Mouse (Mus musculus) heart, postnatal 14 days (tissue): ENCODE measurements around the gene Trim9. TPM values are rescaled to one million over a fixed set of nuclear protein-coding genes. Genes with fewer than 3 reads are reported as not detected.

Experiments used
- DNase-seq, 2 experiments: peaks; one replicate each; pipeline ENCODE4 v3.0.0; 2021 to 2022
- intact Hi-C: fragments of 180-260 bp; cut with DNase I; formaldehyde crosslinking; loops from one replicate; pipeline ENCODE4 v1.15.1; 2025
- total RNA-seq, 2 experiments: library from RNA; stranded (reverse); gene quantifications; 2 replicates each; pipeline ENCODE4 v1.2.3; 2021

Gene Trim9
- total RNA-seq, 2 experiments from 2014 or later = 0.38 to 0.39 TPM

DNA sequence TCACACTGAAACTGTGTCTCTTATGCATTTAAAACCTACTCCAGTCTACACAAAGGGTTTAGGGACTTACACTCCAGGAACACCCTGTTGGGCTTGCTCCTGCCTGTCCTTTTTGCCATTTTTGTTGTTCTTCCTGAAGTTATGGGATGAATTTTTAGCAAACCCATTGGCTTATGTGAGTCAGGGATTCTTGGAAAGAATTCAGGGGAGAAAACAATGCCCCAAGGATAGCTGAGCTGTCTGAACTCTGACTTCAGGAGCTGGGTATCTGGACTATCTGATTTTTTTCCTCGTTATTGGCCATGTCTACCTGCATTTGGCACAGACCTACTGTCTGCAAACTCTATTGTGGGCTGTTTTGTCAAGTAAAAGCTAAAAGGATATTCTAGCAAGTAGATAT lies 20.5 kb downstream of the Trim9 start:
- no peak for DNase-seq
- intact Hi-C loops = no loop called here

DNA sequence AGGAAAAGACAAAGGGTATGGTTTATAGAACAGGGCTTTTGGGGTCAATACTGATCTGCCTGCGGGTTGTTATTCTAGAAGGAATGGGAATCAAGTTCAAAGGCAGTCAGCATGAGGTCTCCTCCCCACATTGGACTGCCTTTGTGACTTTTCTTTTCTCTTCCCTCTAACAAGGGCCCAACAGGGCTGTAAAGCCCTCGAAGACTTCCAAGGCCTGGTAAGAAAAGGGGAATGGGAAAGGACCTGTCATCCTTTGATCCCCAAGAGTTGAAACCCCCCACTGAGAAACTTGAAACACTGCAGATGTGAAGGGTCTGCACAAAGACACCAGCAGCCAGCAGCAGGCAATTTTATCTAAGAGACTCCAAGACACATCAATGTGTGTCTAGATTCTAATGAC lies 21.0 kb downstream of the Trim9 start:
- no peak for DNase-seq
- intact Hi-C loops = no loop called here

DNA sequence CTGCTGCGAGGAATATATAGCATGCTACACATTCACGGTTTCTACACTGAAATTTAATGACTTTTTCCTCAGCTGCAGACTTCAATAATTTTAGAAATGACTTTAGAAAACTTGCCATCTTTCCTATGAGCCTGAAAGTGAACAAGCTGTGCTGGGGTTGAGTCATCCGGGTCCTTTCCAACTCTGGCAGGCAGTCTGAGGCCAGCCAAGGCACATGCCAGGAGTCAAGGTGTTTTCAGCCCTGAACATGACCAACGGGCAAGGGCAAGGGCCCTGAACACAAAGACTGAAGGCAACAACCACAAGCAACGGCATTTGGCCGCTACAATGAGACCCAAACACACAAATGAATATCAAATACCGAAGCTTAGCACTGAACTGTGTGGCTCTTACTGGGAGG lies 21.6 kb downstream of the Trim9 start:
- intact Hi-C loops = no loop called here

DNA sequence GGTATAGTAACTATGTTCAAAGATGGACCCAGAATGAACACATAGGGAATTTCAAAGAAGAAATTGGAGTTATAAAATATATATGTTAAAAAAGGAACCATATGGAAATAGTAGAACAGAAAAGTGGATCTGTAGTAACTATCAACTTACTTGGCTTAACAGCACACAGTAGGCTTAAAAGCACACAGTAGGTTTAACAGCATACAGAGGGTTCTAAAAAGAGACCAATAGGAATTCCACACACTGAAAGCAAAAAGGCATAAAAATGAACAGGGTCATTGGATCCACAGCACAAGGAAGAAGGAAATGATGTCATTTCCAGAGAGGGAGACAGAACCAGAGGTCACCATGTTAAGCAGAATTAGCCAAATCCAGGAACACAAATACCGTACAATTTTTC lies 24.6 kb downstream of the Trim9 start:
- intact Hi-C loops = no loop called here
- no peak for DNase-seq

More for the DNA sequence above, 21.6 kb downstream of the Trim9 start:
- DNase-seq = no peak

DNA sequence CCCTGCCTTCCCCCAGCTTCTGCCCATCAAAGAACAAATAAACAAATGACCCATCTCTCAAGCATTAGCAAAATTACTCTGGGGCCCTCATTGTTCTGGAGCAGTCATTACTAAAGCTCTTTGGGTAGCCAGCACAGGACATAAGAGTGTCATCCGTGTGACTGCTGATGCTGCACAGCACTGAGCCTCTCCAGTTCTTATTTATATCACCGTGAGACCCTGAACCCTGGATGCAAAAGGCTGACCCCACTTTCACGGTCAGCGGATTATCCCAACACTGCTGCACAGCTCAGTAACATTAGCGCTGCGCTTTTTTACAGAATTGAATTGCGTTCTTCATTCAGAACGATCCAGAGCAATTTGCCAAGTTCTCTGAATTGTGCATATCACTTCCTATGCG lies 31.3 kb downstream of the Trim9 start:
- no peak for DNase-seq
- intact Hi-C loops = no loop called here

DNA sequence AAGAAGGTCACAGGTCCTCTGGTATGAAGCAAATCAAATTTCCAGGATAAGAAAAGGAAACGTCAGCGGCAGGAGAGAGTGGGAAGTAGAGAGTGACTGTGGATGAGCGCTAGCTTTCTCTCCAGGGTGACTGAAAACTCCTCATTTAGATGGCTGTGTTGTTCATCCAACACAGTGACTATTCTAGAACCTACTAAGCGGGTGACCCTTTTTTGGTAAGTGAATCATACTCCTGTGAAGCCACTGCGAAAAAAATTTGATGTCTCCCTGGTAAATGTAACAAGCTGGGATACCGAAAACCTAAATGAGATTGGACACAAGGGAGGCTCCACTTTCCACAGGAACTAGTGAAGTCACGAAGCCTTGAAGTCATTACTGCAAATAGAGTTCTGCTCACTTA lies 39.5 kb downstream of the Trim9 start:
- intact Hi-C loops = no loop called here
- no peak for DNase-seq

DNA sequence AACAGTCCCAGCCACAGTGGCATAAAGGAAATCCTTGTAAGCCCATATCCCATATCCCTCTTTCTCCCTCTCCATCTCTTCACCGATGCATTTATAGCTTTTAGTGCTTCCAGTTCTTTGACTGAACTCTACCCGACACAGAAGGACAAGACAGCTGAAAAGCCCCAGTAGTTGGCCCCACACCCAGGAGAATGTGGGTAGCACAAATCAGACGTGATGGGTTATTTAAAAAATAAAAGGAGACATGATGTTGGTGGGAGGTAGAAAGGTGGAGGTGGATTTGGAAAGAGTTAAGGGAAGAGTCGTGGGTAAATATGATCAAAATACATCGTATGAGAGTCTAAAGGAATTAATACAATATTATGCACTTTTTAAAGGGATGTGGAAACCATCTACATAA lies 40.4 kb downstream of the Trim9 start:
- no peak for DNase-seq
- intact Hi-C loops = no loop called here

DNA sequence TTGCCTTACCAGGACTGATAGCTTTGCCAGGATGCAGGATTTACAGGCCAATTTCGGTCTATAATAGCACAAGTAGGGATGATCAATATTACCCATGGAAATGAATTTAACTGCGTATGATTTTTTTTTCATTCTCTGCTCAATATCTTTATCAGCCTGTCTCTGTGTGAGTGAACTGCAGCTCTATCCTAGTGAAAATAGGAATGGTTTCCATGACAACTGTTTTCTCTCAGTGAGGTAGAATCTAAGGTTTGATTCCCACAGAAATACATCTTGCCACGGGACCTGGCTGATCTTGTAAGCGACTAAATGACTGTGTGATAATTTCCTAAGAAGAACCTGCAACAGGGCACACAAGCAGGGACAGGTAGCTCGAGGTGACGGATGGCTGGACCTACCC lies 43.4 kb downstream of the Trim9 start:
- intact Hi-C loops = no loop called here
- no peak for DNase-seq

DNA sequence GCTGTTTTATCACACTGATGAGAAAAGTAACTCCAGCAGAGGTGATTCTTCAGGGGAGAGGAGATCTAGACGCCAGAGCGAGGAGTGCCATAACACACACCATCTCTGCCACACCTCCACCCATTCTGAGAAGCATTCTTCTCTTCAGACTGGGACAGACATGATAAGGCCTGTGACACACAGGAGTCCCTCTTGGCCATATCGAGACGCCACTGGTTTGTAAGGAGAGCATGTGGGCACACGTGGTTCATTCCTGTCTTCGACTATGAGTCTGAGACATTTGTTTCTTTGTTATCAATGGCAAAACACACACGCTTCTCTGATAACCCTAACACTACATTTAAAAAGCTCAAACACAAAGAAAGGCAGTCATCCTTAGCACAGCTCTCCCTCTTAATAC lies 43.9 kb downstream of the Trim9 start:
- intact Hi-C loops = no loop called here
- no peak for DNase-seq

DNA sequence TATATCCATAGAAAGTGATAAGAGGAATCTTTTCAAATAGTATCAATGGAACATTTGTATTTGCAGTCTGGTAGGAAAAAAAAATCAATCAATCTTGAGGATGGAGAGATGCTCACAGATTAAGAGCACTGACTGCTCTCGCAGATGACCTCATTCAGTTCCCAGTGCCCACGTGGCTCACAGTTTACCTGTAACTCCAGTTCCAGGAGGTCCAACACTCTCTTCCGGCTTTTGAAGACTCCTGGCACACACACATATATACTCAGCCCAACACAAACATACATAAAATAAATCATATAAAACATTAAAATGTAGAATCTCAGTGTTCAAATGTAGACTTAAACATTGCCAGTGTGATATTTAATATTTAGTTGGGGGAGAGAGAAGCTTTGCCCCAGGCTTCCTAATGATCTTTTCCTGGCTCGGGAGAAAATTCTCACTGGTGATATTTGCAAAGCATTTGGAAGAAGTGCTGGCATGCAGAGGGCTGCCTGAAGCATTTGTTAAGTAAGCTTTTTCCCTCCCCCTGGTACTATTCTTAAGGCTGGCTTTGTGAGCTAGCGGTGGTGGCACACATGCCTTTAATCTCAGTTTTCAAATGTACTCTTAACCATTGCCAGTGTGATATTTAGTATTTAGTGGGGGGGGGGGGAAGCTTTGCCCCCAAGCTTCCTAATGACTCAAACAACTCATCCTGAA lies 45.2 kb downstream of the Trim9 start:
- intact Hi-C loops = no loop called here
- DNase-seq = no peak

DNA sequence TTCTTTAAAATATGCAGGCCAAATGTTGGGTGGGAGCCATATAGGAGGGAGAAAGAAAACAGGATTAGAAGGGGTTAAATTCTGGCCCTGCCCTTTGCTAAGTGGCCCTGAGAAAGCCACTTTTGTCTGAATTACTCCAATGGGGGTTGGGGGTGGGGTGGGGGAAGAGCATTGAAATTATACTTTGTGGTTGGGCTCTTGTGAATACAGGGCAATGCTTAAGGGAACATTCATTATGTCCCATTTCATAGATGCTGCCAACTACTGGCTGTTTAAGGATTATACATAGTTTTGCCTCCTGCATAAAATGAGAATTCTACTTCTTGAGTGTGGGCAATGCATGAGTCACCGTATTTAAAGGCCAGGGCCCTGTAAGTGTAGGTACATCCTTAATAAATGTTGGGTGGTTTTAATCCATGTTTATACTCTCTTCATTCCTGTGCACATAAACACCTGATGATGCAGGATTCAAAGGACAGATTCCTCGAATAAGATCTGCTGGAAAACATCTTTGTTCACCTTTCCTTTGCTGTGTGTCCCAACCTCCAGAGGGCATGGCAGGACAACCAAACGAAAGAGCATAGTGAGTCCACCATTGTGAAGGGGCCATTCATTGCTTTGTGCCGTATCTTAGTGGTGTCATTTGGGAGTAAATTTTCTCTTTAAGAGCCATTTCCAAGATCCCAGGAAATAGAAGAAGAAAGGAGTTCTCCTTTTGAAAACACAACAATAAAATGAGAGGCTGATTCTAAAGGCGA lies 53.3 kb downstream of the Trim9 start:
- intact Hi-C loops = no loop called here

DNA sequence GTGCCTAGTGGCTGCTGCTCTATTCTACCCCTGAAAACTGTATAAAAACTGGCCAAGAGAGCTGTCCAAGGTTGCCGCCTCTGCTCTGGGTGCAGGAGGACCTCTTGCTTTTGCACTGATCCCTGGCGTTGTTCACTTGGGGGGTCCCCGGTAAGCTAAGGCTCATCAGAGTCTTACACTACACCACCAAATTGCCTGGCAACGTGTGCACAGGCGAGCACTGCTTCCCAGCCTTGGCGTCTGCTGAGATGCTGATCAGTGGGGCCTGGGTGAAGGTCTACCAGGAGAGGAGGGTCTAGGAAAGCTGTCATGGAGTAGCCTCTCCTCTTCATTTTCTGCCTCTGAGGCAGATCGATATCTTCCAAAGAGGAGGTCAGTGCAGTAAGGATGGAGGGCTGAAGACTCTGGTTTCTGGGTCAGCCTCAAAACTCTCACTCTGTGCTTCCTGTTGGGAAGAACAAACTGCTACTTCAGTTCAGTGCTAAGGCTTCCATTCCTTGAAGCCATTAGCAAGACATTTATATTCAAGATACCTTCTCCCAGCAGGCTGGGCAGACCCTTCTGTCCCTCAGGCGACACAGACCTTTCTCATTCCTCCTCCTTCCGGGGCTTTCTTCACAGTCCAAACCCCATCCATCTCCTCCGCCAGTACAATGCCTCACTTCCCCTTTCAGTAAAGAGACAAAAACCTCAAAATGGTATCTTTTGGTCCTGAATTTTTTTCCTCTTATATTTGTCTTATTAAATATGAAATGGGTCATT lies 54.1 kb downstream of the Trim9 start:
- DNase-seq = no peak
- intact Hi-C loops = no loop called here

More for the DNA sequence above, 53.3 kb downstream of the Trim9 start:
- DNase-seq = no peak

DNA sequence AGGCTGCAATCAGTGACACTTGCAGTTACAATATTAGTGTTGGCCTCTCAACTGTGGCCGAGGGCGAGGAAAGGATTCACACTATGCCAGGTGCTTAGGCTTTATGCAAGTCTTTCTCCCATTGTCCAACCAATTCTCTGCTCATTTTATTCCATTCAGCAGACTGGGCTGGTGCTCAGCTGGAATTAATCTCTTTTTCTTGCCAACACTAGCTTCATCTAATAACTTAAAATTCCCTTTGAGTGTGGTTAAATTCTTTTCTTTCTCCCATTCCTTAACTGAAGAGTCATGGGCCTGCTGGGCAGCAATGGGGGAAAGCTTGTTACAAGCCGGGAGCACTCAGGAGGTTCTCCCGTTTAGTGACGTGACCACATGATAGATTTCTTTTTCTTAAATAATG lies 61.9 kb downstream of the Trim9 start:
- no peak for DNase-seq
- intact Hi-C loops = no loop called here

DNA sequence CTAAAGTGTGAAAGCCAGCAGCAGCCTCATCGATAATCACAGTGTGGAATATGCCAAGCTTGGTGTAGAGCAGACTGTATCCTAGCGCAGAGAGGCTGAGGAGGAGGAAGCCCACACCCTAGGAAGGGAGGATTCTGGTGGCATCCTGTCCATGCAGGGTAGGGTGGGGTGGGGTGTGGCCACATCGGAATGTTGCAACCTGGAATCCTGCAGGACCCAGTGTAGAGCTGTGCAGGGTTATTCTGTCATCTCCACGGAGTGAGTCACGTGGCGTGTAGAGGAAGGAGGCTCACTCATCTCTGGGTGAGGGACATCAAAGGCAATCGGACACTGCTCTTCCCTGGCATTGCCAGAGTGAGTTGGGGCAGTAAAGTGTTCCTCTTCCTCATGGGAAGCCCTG lies 62.4 kb downstream of the Trim9 start:
- no peak for DNase-seq
- intact Hi-C loops = no loop called here

DNA sequence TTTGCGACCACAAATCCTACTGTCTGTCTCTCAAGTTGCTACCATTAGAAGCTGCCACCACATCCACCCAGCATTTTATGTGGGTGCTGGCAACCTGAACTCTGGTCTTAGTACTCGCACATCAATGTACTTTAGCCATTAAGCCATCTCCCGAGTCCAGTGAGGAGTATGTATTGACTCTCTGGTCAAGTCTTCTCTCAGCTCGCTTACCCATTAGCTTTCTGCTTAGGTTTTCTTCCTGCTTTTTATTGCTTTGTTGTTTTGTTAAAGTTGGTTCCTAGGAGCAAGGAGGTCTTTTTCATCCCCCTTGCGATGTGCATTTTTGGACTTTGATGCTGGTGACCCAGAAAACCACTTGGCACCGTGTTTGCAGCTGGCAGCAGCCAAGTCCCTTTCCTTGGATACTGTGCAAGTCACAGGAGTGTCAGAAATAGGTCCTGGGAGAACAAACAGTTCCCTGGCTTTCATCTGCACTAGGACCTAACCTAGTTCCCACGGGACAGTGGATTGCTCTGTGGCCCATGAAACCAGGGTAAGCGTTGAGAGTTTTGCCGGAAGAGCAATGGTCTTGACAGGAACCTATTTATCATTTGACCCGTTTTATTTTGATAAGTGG lies 64.2 kb downstream of the Trim9 start:
- peak; percentile 56 to 70 for DNase-seq

DNA sequence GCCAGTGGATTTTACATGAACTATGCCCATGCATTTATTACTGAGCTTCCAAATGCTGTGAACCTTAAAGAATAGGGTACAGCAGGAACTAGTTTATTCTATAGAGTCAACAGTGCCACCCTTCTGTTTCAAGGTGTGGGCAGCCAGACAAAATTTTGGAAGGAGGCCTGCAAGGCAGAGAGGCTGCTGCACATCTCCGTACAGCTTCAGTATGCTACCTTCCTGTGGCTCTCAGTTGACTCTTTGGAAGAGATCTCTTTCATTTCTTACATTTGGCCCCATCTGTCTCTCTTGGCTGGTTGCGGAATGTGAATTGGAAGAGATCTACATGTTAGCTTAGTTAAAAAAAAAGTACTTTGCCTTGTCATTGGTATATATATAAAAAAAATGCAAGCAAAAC lies 66.5 kb downstream of the Trim9 start:
- intact Hi-C loops = no loop called here
- DNase-seq = no peak

More for the DNA sequence above, 64.2 kb downstream of the Trim9 start:
- intact Hi-C loops = no loop called here

DNA sequence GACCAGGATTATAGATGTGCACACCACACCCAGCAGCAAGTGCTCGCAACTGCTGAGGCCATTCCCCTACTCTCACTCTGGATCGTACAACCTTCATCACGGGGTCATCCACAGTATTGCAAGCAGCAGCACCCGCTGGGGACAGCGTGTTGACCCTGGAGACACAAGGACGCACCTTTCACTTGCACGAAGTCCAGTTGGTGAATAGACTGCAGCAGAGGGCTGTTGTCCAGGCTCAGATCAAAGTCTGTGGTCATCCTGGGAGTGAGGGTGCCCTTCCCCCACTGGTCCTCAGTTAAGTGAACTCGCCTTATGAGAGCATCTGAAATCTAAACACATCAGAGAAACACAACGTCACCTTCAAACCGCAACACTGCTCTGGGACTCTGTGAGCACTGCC lies 67.0 kb downstream of the Trim9 start:
- intact Hi-C loops = no loop called here
- no peak for DNase-seq

DNA sequence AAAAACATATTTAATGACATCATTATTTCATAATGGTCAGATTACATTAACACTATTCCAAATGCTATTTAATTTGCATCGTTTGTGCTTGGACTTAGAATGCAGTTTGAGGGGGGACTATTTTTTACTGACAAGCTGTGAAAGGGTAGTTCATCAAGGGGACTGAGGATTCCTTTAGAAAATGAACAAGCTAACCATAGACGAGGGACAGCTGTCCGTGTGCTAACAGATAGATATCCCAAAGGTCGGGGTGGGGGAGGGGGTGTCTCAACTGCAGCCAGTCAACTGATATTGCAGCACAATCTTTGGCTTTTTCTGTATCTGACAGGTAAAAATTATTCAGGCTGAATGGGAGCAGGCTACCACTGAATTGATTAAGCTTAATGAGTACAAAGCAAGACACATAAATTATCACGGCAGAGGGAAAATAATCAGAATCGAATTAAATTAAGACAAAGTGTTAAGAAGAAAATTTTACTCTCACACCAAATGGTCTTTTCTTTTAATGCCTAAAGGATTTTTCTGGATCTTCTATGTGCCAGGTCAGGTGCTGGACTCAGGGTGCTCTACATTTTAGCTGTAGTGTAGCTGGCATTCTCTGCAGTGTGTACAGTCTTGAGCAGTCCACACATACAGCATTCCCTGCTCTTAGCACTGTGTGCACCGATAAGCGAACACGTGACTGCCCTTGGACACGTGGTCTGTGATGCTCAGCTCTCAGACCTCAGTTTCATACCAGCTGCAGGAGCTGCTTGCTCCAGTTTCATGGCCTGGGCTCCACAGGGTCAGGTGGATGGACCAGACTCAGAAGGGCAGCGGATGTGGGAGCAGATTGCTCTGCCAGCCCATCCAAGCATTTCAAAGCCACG lies 70.1 kb downstream of the Trim9 start:
- intact Hi-C loops = no loop called here
- no peak for DNase-seq

DNA sequence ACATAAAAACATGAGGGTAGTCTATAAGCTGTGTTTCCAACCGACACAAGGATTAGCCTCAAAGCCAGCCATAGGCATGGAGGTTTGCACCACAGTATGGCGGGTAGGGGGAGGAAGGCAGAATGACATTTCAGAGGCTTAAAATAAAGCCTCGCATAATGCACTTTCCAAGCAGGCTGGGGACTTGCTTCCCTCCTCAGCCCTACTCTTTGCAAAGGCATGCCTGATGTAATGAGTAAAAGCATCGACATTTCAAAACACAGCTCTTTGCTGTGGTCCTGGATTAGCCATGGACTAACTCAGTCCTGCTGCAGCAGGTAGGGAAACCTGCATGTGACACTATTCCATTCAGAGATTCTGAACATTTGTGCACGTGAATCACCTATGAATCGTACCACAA lies 77.7 kb downstream of the Trim9 start:
- no peak for DNase-seq
- intact Hi-C loops = no loop called here

DNA sequence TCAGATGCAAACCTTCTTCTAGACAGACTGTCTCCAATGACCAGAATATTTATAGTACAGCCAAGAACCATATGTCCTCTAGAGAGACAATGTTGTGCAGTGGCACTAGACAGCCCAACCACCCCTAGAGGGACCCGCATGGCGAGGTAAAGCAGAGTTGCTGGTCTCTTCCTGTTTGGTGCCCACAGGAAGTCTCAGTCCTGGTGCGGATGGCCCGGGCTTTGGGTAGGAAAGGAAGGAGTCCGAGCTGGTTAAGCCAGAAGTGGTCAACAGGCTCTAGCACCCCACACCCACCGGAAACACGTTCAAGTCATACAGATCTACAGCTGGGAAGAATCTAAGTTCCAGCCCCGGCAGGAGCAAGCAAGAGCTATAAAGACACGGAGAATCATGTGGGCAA lies 80.1 kb downstream of the Trim9 start:
- no peak for DNase-seq
- intact Hi-C loops = no loop called here
